Mouse (Mus musculus): ENCODE measurements around the gene Eno1. TPM values are rescaled to one million over a fixed set of nuclear protein-coding genes. Genes with fewer than 3 reads are reported as not detected.
A peak's percentile ranks its signal among the peaks of the same experiment; 100 is the strongest.

Gene Eno1
- polyA plus RNA-seq, 1 experiment from 2014 or later: 1,859 TPM

- Histone ChIP-seq H3K36me3 (ENCODE audit: control insufficient read depth, insufficient read depth, low read length) (peaks cover 68% of the 10 kb centered on the region), H3K9ac (ENCODE audit: low read length) (peak overlapping the region; percentile 99), H3K9me3 (ENCODE audit: control insufficient read depth, low read length) (no peaks in the 10 kb centered on the region), H3K4me1 (ENCODE audit: control insufficient read depth in 2 of 2, insufficient read depth in 2 of 2, low read length in 2 of 2) (peaks cover 6 to 39% of the 10 kb centered on the region in 2 experiments), H3K4me3 (ENCODE audit: control insufficient read depth in 1 of 2, insufficient read depth in 1 of 2, low read depth in 1 of 2, low read length in 2 of 2) (no peak overlapping the region; a peak in 1 of 4 replicates), H3K4me2 (ENCODE audit: low read length) (peak overlapping the region; percentile 71), H3K27me3 (ENCODE audit: control insufficient read depth, insufficient read depth, low read length) (no peaks in the 10 kb centered on the region), H3K27ac (replicated peaks in 1 of 2; ENCODE audit: control insufficient read depth in 1 of 2, insufficient read depth in 1 of 2, low read depth in 2 of 2, low read length in 2 of 2) (0 out of 4 replicates have a peak overlapping the region, but pooled peaks of 1 of the 2 experiments have one; percentile 17)
- ATAC-seq (ENCODE audit: insufficient number of reproducible peaks, insufficient read depth, low FRiP score, low read depth): no peak
- WGBS: 60% methylated on average over 1 of the region's 1 CpGs
These were observed 3.9 kb downstream of the Eno1 start for GRCm38 (mm10) chr4:150240381-150240886.

GRCm38 (mm10) chr4:150241708-150242107, 5.2 kb downstream of the Eno1 start:
- WGBS: 61% methylated on average over 4 of the region's 4 CpGs

GRCm38 (mm10) chr4:150242745-150243144, 6.2 kb downstream of the Eno1 start:
- Histone ChIP-seq H3K4me3 (ENCODE audit: control insufficient read depth in 1 of 2, insufficient read depth in 1 of 2, low read depth in 1 of 2, low read length in 2 of 2) (no peak overlapping the region), H3K4me1 (ENCODE audit: control insufficient read depth in 2 of 2, insufficient read depth in 2 of 2, low read length in 2 of 2) (peaks cover 7 to 47% of the 10 kb centered on the region in 2 experiments), H3K27me3 (ENCODE audit: control insufficient read depth, insufficient read depth, low read length) (no peaks in the 10 kb centered on the region), H3K9me3 (ENCODE audit: control insufficient read depth, low read length) (no peaks in the 10 kb centered on the region), H3K36me3 (ENCODE audit: control insufficient read depth, insufficient read depth, low read length) (peaks cover 91% of the 10 kb centered on the region), H3K4me2 (ENCODE audit: low read length) (no peak overlapping the region), H3K9ac (ENCODE audit: low read length) (peak overlapping the region; percentile 13; the same call in 1 of the 2 replicates), H3K27ac (replicated peaks in 1 of 2; ENCODE audit: control insufficient read depth in 1 of 2, insufficient read depth in 1 of 2, low read depth in 2 of 2, low read length in 2 of 2) (no peak overlapping the region)
- ATAC-seq (ENCODE audit: insufficient number of reproducible peaks, insufficient read depth, low FRiP score, low read depth): no peak
- WGBS: 73% methylated on average over 5 of the region's 5 CpGs

More at GRCm38 (mm10) chr4:150241708-150242107, 5.2 kb downstream of the Eno1 start:
- H3K9me3 ChIP-seq (ENCODE audit: control insufficient read depth, low read length): no peaks in the 10 kb centered on the region
- peak overlapping the region; percentile 57 for H3K9ac ChIP-seq (ENCODE audit: low read length)
- H3K27ac ChIP-seq (replicated peaks in 1 of 2; ENCODE audit: control insufficient read depth in 1 of 2, insufficient read depth in 1 of 2, low read depth in 2 of 2, low read length in 2 of 2): no peak overlapping the region
- H3K4me2 ChIP-seq (ENCODE audit: low read length): 0 out of 2 replicates have a peak overlapping the region, but pooled peaks have one; percentile 71
- H3K4me1 ChIP-seq (ENCODE audit: control insufficient read depth in 2 of 2, insufficient read depth in 2 of 2, low read length in 2 of 2): peaks cover 6 to 43% of the 10 kb centered on the region in 2 experiments
- H3K36me3 ChIP-seq (ENCODE audit: control insufficient read depth, insufficient read depth, low read length): peaks cover 81% of the 10 kb centered on the region
- no peak for ATAC-seq (ENCODE audit: insufficient number of reproducible peaks, insufficient read depth, low FRiP score, low read depth)
- H3K27me3 ChIP-seq (ENCODE audit: control insufficient read depth, insufficient read depth, low read length): no peaks in the 10 kb centered on the region
- no peak overlapping the region for H3K4me3 ChIP-seq (ENCODE audit: control insufficient read depth in 1 of 2, insufficient read depth in 1 of 2, low read depth in 1 of 2, low read length in 2 of 2)

- Histone ChIP-seq H3K27ac (replicated peaks in 1 of 2; ENCODE audit: control insufficient read depth in 1 of 2, insufficient read depth in 1 of 2, low read depth in 2 of 2, low read length in 2 of 2) (no peak overlapping the region), H3K4me1 (ENCODE audit: control insufficient read depth in 2 of 2, insufficient read depth in 2 of 2, low read length in 2 of 2) (peaks cover 8 to 33% of the 10 kb centered on the region in 2 experiments), H3K9me3 (ENCODE audit: control insufficient read depth, low read length) (no peaks in the 10 kb centered on the region), H3K36me3 (ENCODE audit: control insufficient read depth, insufficient read depth, low read length) (peaks cover 99% of the 10 kb centered on the region), H3K4me3 (ENCODE audit: control insufficient read depth in 1 of 2, insufficient read depth in 1 of 2, low read depth in 1 of 2, low read length in 2 of 2) (no peak overlapping the region), H3K27me3 (ENCODE audit: control insufficient read depth, insufficient read depth, low read length) (no peaks in the 10 kb centered on the region), H3K4me2 (ENCODE audit: low read length) (no peak overlapping the region), H3K9ac (ENCODE audit: low read length) (no peak overlapping the region)
- WGBS: 31% methylated on average over 2 of the region's 2 CpGs
- no peak for ATAC-seq (ENCODE audit: insufficient number of reproducible peaks, insufficient read depth, low FRiP score, low read depth)
These were observed 9.4 kb downstream of the Eno1 start for GRCm38 (mm10) chr4:150245876-150246275.

GRCm38 (mm10) chr4:150248009-150248408, 11.5 kb downstream of the Eno1 start:
- 0 out of 2 replicates have a peak, but pooled peaks have one; percentile 22 for ATAC-seq (ENCODE audit: insufficient number of reproducible peaks, insufficient read depth, low FRiP score, low read depth)
- Histone ChIP-seq H3K9me3 (ENCODE audit: control insufficient read depth, low read length) (no peaks in the 10 kb centered on the region), H3K4me3 (ENCODE audit: control insufficient read depth in 1 of 2, insufficient read depth in 1 of 2, low read depth in 1 of 2, low read length in 2 of 2) (no peak overlapping the region), H3K9ac (ENCODE audit: low read length) (no peak overlapping the region), H3K27me3 (ENCODE audit: control insufficient read depth, insufficient read depth, low read length) (no peaks in the 10 kb centered on the region), H3K36me3 (ENCODE audit: control insufficient read depth, insufficient read depth, low read length) (peaks cover 95% of the 10 kb centered on the region), H3K4me1 (ENCODE audit: control insufficient read depth in 2 of 2, insufficient read depth in 2 of 2, low read length in 2 of 2) (peaks cover 6 to 16% of the 10 kb centered on the region in 2 experiments; a peak in 3 of 4 replicates), H3K4me2 (ENCODE audit: low read length) (no peak overlapping the region), H3K27ac (replicated peaks in 1 of 2; ENCODE audit: control insufficient read depth in 1 of 2, insufficient read depth in 1 of 2, low read depth in 2 of 2, low read length in 2 of 2) (no peak overlapping the region)
- 66% methylated on average over 5 of the region's 5 CpGs for WGBS

GRCm38 (mm10) chr4:150248917-150249316, 12.4 kb downstream of the Eno1 start:
- ATAC-seq (ENCODE audit: insufficient number of reproducible peaks, insufficient read depth, low FRiP score, low read depth): no peak
- Histone ChIP-seq H3K4me3 (ENCODE audit: control insufficient read depth in 1 of 2, insufficient read depth in 1 of 2, low read depth in 1 of 2, low read length in 2 of 2) (no peak overlapping the region), H3K9me3 (ENCODE audit: control insufficient read depth, low read length) (no peaks in the 10 kb centered on the region), H3K27me3 (ENCODE audit: control insufficient read depth, insufficient read depth, low read length) (no peaks in the 10 kb centered on the region), H3K4me1 (ENCODE audit: control insufficient read depth in 2 of 2, insufficient read depth in 2 of 2, low read length in 2 of 2) (peaks cover 6 to 16% of the 10 kb centered on the region in 2 experiments; a peak in 3 of 4 replicates), H3K36me3 (ENCODE audit: control insufficient read depth, insufficient read depth, low read length) (peaks cover 88% of the 10 kb centered on the region), H3K4me2 (ENCODE audit: low read length) (no peak overlapping the region), H3K9ac (ENCODE audit: low read length) (no peak overlapping the region), H3K27ac (replicated peaks in 1 of 2; ENCODE audit: control insufficient read depth in 1 of 2, insufficient read depth in 1 of 2, low read depth in 2 of 2, low read length in 2 of 2) (no peak overlapping the region; a peak in 1 of 4 replicates)
- WGBS: 79% methylated on average over 5 of the region's 5 CpGs

GRCm38 (mm10) chr4:150249731-150250270, 13.3 kb downstream of the Eno1 start:
- Histone ChIP-seq H3K9ac (ENCODE audit: low read length) (peak overlapping the region; percentile 30; the same call in 1 of the 2 replicates), H3K27ac (replicated peaks in 1 of 2; ENCODE audit: control insufficient read depth in 1 of 2, insufficient read depth in 1 of 2, low read depth in 2 of 2, low read length in 2 of 2) (peak overlapping the region in 1 of 2 experiments; percentile 24; a peak in 1 of 4 replicates), H3K4me2 (ENCODE audit: low read length) (no peak overlapping the region), H3K27me3 (ENCODE audit: control insufficient read depth, insufficient read depth, low read length) (no peaks in the 10 kb centered on the region), H3K4me3 (ENCODE audit: control insufficient read depth in 1 of 2, insufficient read depth in 1 of 2, low read depth in 1 of 2, low read length in 2 of 2) (no peak overlapping the region), H3K36me3 (ENCODE audit: control insufficient read depth, insufficient read depth, low read length) (peaks cover 83% of the 10 kb centered on the region), H3K4me1 (ENCODE audit: control insufficient read depth in 2 of 2, insufficient read depth in 2 of 2, low read length in 2 of 2) (peaks cover 6 to 16% of the 10 kb centered on the region in 2 experiments; a peak in 3 of 4 replicates), H3K9me3 (ENCODE audit: control insufficient read depth, low read length) (no peaks in the 10 kb centered on the region)
- no peak for ATAC-seq (ENCODE audit: insufficient number of reproducible peaks, insufficient read depth, low FRiP score, low read depth)
- WGBS: 68% methylated on average over 5 of the region's 5 CpGs

All from heart, embryonic 14.5 days (tissue).